Mouse (Mus musculus) C2C12 (cell line): Measurements from ENCODE around the gene Rab31.

Experiments used
- CTCF ChIP-seq: IDR thresholded peaks from one replicate; pipeline ENCODE4 v1.5.1; 2011; ENCODE audit not compliant: control insufficient read depth, insufficient read depth, insufficient read length
- FOSL1 ChIP-seq: IDR thresholded peaks from one replicate; pipeline ENCODE4 v1.8.0; 2011; ENCODE audit warnings: mild to moderate bottlenecking, low read length; ENCODE audit not compliant: poor library complexity, insufficient read depth, severe bottlenecking
- MYOG ChIP-seq: IDR thresholded peaks from one replicate; pipeline ENCODE4 v1.6.1; 2011; ENCODE audit not compliant: control insufficient read depth, insufficient read length; ENCODE audit errors: extremely low read depth
- USF1 ChIP-seq: IDR thresholded peaks from one replicate; pipeline ENCODE4 v1.6.1; 2011; ENCODE audit warnings: low read depth, mild to moderate bottlenecking, control low read depth, moderate library complexity

DNA sequence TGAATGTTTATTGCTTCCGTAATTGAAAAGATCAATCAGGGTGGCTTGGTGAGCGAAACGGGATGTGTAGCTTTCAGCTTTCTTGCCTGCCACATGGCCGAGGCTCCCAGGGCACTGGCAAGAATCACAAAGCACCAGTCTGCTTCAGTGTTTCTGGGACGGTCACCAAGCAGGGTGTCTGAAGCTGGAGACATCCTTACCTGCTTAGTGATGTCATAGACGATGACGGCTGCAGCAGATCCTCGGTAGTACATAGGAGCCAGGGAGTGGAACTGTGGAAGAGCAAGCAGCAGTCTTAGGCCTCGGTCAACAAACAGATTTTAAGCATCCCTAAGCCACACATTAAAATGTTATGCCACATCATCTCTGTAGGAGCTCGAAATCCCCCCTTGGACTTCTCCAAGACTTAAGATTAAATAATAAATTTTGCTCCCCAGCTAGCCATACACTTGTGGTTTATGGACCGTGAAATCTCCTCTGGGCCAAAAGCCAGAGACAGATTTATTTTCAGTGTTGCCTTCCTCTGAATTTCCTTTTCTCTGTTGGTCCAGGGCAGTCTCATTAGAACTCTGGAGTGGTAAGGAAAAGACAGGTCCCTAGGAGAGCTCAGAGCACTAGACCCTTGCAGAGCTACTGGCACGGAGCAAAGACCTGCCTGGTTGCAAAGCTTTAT lies 74.6 kb downstream of the Rab31 start:
- TF ChIP-seq USF1 (no peak), CTCF (no peak), MYOG (no peak), FOSL1 (no peak)
